20 mouse cellular contexts compared by ENCODE assay signal in genomic region chr9:25132920-25133319, GRCm38 (mm10). TPM values are rescaled to one million over a fixed set of nuclear protein-coding genes. Genes with fewer than 3 reads are reported as not detected.
"Had no signal": no experiment of that assay in that cellular context is flagged by ENCODE, and none has a peak within 500 bp of the region (broad histone marks: within the 10 kb centered on the region; RNA-seq: fewer than 3 reads in every experiment).

No protein-coding gene starts in this region.

- H3K4me2 ChIP-seq: liver, embryonic 11.5 days; liver, embryonic 15.5 days; midbrain, embryonic 12.5 days; neural tube, embryonic 13.5 days had no signal

- H3K27me3 ChIP-seq: liver, embryonic 15.5 days; midbrain, embryonic 12.5 days; neural tube, embryonic 13.5 days had no signal

- DNase-seq: kidney, adult 8-10 months; kidney, postnatal 25 days; layer of hippocampus, adult 9-11 months; lung, adult 2 months; right cerebral cortex, adult 18-20 months; right cerebral cortex, postnatal 25 days; thymus, postnatal 4 days had no signal

- ATAC-seq: inflammation-experienced regulatory T-cells, adult 6 months; intestine, postnatal 0 days; midbrain, embryonic 16.5 days had no signal

- H3K9me3 ChIP-seq: limb, embryonic 10.5 days; liver, embryonic 15.5 days; midbrain, embryonic 12.5 days; neural tube, embryonic 13.5 days had no signal

- H3K4me3 ChIP-seq: limb, embryonic 10.5 days; liver, embryonic 15.5 days; midbrain, embryonic 12.5 days; neural tube, embryonic 13.5 days had no signal

- H3K9ac ChIP-seq: liver, embryonic 15.5 days; midbrain, embryonic 12.5 days; neural tube, embryonic 13.5 days had no signal

- H3K4me1 ChIP-seq: limb, embryonic 10.5 days; midbrain, embryonic 12.5 days had no signal

- H3K27ac ChIP-seq: limb, embryonic 10.5 days; liver, embryonic 15.5 days; midbrain, embryonic 12.5 days; neural tube, embryonic 13.5 days had no signal

RNA-seq across cellular contexts. Expression of gene Gm10181, which starts 43.7 kb away (rescaled TPM):
- total RNA-seq: left cerebral cortex, postnatal 14 days; megakaryocyte, adult 5-6 weeks had no signal
- polyA plus RNA-seq: inflammation-experienced regulatory T-cells, adult 6 months; intestine, postnatal 0 days; kidney, embryonic 16.5 days; limb, embryonic 10.5 days; limb, embryonic 14.5 days; liver, embryonic 11.5 days; liver, embryonic 15.5 days; lung, adult 2 months; midbrain, embryonic 12.5 days; midbrain, embryonic 16.5 days; neural tube, embryonic 13.5 days; small intestine, adult 2 months had no signal
